Mouse (Mus musculus) monocyte, adult 5-6 weeks (primary cell): Measurements from ENCODE around the gene Eddm3b. TPM values are rescaled to one million over a fixed set of nuclear protein-coding genes. Genes with fewer than 3 reads are reported as not detected.
A peak's percentile ranks its signal among the peaks of the same experiment; 100 is the strongest.

ENCODE experiments used
- ATAC-seq: fragments of 153-309, 156-312 bp; replicated peaks from 2 replicates; pipeline ENCODE4 v1.8.0; 2017; ENCODE audit warnings: mild to moderate bottlenecking; ENCODE audit not compliant: low TSS enrichment, insufficient number of reproducible peaks, severe bottlenecking, poor library complexity, low FRiP score
- total RNA-seq: library from RNA; stranded (forward); fragments of 200-1000, 200-491, 200-594 nt; gene quantifications from 3 replicates; pipeline ENCODE4 v1.2.3, GENCODE M21; 2017

Eddm3b gene
- total RNA-seq, 1 experiment from 2014 or later: not detected

GRCm38 (mm10) chr14:51092073-51092620, 22.1 kb upstream of the Eddm3b start:
- no peak for ATAC-seq

DNA sequence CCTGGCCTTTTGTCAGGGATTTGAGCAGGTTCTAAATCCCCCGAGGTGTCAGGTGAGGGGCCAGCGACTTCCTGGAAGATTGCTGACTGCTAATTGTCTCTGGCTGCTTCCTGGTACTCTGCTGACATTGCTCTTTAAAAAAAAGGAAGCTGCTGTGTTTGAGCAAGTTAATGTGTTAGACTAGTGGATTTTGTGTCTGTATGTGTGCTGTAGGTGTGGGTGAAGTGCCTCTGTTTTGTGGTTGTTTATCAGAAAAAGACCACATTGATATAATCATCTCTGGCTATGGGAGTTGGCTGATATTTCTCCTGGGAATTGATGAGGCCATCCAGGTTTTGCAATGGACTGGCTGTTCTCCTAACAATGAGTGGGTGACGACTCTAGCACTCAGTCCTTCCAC, 20.7 kb upstream of the Eddm3b start:
- no peak for ATAC-seq

GRCm38 (mm10) chr14:51094096-51094875, 19.9 kb upstream of the Eddm3b start:
- no peak for ATAC-seq

DNA sequence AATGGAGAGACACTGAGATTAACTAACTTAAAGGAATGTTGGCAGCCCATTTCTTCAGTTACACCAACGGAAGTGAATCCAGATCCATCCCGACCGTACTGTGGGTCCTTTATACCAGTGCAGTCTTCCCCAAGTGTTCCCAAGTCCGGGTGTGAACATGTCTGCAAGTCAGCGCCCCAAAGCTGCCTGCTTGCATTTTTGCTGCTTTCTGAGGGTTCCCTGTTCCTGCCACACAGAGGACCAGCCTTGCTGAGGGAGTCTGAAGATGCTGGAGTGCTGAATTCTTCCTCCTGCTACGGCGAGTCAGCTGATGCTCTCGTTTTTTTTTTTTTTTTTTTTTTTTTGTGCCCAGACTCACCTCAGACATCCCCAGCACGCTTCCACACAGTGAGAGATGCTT, 19.3 kb upstream of the Eddm3b start:
- no peak for ATAC-seq

GRCm38 (mm10) chr14:51095736-51096524, 18.3 kb upstream of the Eddm3b start:
- peak; percentile 14; the same call in 1 of the 2 replicates for ATAC-seq

GRCm38 (mm10) chr14:51098300-51098699, 15.9 kb upstream of the Eddm3b start:
- ATAC-seq: peak; percentile 48

DNA sequence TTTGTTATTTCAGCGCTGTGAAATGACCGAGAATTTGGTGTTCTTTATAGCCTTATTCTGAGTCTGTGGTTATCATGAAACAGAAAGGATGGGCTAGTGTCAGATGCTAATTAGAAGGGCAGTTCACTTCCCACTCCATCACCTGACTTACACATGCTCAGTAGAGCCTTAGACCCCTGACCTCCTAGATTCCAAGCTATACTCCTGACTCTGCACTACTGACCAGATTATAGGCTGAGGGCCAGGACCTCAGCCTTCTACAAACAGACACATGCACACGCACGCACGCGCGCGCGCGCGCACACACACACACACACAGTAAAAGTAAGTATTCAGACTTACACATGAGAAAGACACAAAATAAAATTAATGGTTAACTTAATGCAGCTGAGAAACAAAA, 15.3 kb upstream of the Eddm3b start:
- no peak for ATAC-seq

- ATAC-seq: no peak
Observed at GRCm38 (mm10) chr14:51101284-51101683, 12.9 kb upstream of the Eddm3b start.

DNA sequence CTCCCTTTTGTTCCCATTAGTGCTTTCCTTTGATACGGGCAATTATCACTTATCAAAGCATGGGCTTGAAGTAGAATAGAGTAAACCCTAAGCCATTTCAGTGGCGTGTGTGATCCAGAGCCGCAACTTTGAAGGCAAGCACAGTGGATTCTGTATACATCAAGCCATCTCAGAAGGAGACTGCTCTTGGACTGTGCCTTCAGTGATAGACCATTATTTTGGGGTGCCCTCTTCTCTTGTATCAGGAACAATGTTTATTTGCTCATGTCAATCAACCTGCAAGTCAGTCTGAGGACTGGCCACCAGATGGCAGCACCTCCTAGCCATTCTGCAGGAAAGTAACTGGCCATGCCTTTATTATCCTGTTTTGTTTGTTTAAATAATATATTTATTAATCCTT, 11.0 kb upstream of the Eddm3b start:
- peak; percentile 57 for ATAC-seq

DNA sequence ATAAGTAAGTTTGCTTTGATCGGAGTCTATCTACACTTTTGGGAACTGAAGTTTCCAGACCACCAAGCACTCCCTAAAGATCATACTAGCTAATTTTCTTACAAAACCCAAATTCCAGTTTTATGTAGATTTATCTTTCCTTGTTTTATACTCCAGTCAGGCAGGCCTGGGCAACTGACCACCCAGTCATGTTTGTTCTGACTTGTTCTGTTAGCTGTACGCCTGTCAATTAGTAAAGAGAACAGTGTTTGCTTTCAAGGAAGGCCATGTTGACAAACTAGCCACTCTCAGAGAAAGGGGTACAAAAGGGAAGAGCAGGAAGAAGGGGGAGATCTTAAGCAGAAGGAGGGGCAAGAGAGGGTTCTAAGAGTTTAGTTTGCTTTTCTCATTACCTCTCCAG, 9.9 kb upstream of the Eddm3b start:
- no peak for ATAC-seq

GRCm38 (mm10) chr14:51106449-51106967, 7.7 kb upstream of the Eddm3b start:
- ATAC-seq: no peak

GRCm38 (mm10) chr14:51111966-51112365, 2.3 kb upstream of the Eddm3b start:
- no peak for ATAC-seq

- no peak for ATAC-seq
Observed at GRCm38 (mm10) chr14:51113476-51113875, 750 bp upstream of the Eddm3b start.

DNA sequence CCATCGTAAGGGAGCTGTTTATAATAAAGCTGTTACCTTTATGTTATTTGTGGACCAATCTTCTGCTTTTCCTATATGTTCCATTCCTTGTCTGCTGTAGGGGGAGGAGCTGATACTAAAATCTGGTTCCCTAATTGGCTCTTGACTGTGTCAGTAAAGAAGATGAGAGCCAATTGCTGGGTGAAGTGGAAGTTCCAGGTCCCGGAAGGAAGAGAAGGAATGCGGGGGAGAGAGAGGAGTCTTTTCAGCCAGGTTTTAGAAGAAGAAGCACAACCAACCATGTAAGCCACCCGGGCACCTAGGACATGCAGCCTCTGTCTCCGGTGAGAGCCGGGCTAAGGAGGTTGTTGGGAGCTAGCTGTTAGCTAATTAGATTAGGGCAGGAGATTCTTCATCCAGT, 11.5 kb downstream of the Eddm3b start:
- ATAC-seq: no peak

- ATAC-seq: no peak
Observed at GRCm38 (mm10) chr14:51127648-51128258, 13.5 kb downstream of the Eddm3b start.

DNA sequence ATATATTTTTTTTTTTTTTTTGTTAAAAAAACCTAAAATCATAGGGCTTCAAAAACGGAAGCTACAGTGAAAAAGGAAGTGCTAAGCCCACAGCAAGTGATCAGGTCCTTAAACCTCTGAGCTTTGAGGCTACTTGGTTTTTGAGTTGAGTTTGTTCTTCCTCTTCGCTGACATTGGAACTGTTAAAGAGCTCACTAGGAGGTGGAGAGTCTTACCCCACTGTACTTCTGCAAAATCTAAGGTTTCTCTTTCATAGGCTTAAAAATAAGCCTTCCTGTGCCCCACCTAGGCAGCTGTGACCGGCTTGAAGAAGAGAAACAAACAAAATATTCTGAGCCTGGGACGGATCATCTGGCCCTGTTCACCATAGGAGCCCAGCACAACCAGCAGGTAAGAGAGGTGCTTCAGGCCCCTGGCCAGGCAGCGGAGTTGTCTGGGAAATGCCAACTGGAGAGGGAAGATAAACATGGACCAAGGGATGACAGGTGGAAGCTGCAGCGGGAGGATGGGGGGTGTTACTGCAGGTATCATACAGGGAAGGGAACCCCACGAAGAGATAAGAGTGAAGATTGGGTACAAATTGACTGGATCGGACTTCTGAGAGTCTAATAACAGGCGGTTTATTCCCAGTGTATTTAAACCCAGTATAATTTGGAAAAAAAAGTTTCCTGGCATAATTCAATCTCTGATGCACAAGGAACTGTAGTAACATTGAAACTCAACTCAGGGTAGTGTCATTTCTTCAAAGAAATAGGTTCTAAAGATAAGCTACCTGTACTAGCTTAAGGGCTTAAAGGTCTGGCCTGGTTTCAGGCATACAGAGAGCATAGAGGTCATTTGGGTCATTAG, 14.8 kb downstream of the Eddm3b start:
- ATAC-seq: peak; percentile 77

GRCm38 (mm10) chr14:51129624-51129975, 15.4 kb downstream of the Eddm3b start:
- no peak for ATAC-seq

DNA sequence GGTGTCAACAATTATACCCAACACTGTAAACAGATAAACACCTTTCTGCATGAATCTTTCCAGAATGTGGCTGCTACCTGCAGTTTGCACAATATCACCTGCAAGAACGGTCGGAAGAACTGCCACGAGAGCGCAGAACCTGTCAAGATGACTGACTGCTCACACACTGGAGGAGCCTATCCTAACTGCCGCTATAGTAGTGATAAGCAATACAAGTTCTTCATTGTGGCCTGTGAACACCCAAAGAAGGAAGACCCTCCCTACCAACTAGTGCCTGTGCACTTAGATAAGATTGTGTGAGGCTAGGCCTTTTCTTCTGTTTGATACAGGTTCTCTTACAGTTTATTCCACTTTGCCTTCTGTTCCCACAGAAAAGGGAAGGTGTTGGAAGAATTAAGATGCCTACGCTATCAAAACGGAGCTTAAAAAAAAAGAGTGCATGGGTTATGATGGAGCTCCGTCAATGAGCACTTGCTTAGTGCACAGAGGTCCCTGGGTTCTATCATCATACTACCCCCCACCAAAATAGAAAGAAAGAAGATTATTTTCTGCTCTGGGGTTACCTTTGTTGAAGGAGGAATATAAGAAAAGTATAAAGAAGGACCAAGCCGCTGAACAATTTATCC, 16.2 kb downstream of the Eddm3b start:
- ATAC-seq: no peak
